Mouse (Mus musculus) thymus, adult 2 months (tissue): Measurements from ENCODE around the gene Fkbp11. TPM values are rescaled to one million over a fixed set of nuclear protein-coding genes. Genes with fewer than 3 reads are reported as not detected.
A peak's percentile ranks its signal among the peaks of the same experiment; 100 is the strongest.

Source experiments
- DNase-seq: peaks from one replicate; pipeline ENCODE4 v3.0.0; 2021
- H3K27ac ChIP-seq: fragments of 200-500 bp; 2 replicates; pipeline ENCODE4 v1.5.1; 2012; ENCODE audit warnings: low read length, control low read depth; ENCODE audit not compliant: control insufficient read depth, insufficient read depth
- H3K27me3 ChIP-seq: fragments of 200-500 bp; 2 replicates; pipeline ENCODE4 v1.6.1; 2012; ENCODE audit warnings: mild to moderate bottlenecking, low read length, moderate library complexity, mixed read lengths; ENCODE audit not compliant: control insufficient read depth, insufficient read depth
- H3K36me3 ChIP-seq: fragments of 200-500 bp; 2 replicates; pipeline ENCODE4 v1.6.1; 2012; ENCODE audit warnings: mild to moderate bottlenecking, low read length, moderate library complexity; ENCODE audit not compliant: control insufficient read depth, insufficient read depth
- H3K4me1 ChIP-seq: fragments of 200-500 bp; replicated peaks from 2 replicates; pipeline ENCODE4 v1.6.1; 2012; ENCODE audit warnings: low read length; ENCODE audit not compliant: control insufficient read depth, insufficient read depth
- H3K4me3 ChIP-seq: fragments of 200-500 bp; 2 replicates; pipeline ENCODE4 v1.5.1; 2012; ENCODE audit warnings: mild to moderate bottlenecking, low read length, control low read depth, moderate library complexity; ENCODE audit not compliant: control insufficient read depth, insufficient read depth
- CTCF ChIP-seq: fragments of 200-500 bp; IDR thresholded peaks from 2 replicates; pipeline ENCODE4 v1.5.1; 2012; ENCODE audit warnings: mild to moderate bottlenecking, control low read depth, low read length, moderate library complexity, borderline replicate concordance; ENCODE audit not compliant: control insufficient read depth, poor library complexity, insufficient read depth; ENCODE audit errors: extremely low read depth
- POLR2A ChIP-seq: fragments of 200-500 bp; IDR thresholded peaks from 2 replicates; pipeline ENCODE4 v1.6.1; 2012; ENCODE audit warnings: mild to moderate bottlenecking, low read length, control low read depth, moderate library complexity; ENCODE audit not compliant: control insufficient read depth, poor library complexity, insufficient read depth; ENCODE audit errors: extremely low read depth
- WGBS: fragments of 180-500 bp; shearing (Covaris S2); methylation state at CpG from one replicate; pipeline ENCODE4 v1.1.7; 2018; 5-methylcytosine and 5-hydroxymethylcytosine counted together
- polyA plus RNA-seq: library from polyadenylated mRNA; depleted of rRNA; stranded (reverse); fragments of >200 nt; gene quantifications from 2 replicates; pipeline ENCODE4 v1.2.3, GENCODE M21; 2012; rRNA removed

Fkbp11 gene
- polyA plus RNA-seq = 2.1 and 3.1 TPM in 2 replicates

- peaks cover 26% of the 10 kb centered on the region for H3K4me1 ChIP-seq
- peaks cover 5% of the 10 kb centered on the region for H3K27me3 ChIP-seq
- WGBS = 1% methylated on average over 39 of the region's 39 CpGs
- no peaks in the 10 kb centered on the region for H3K36me3 ChIP-seq
- H3K4me3 ChIP-seq = peak within 1 kb of the TSS; percentile 67
- no peak for TF ChIP-seq POLR2A
- DNase-seq = no peak
- no peak within 1 kb of the TSS for H3K27ac ChIP-seq
Observed at GRCm38 (mm10) chr15:98727443-98728321, at the start of gene Fkbp11. TSS of gene Fkbp11 (minus strand) at chr15:98728198.

GRCm38 (mm10) chr15:98777762-98778161 is 49.8 kb upstream of the Fkbp11 start, which contains the start of gene Wnt10b:
TSS of gene Wnt10b (minus strand) at chr15:98778150.
- DNase-seq = no peak
- H3K4me3 ChIP-seq = no peak within 1 kb of the TSS

GRCm38 (mm10) chr15:98777005-98777616 is 49.1 kb upstream of the Fkbp11 start:
- TF ChIP-seq POLR2A (no peak), CTCF (no peak)
- 9% methylated on average over 19 of the region's 19 CpGs for WGBS
- Histone ChIP-seq H3K27me3 (peaks cover 42% of the 10 kb centered on the region), H3K27ac (no peak overlapping the region), H3K36me3 (no peaks in the 10 kb centered on the region), H3K4me1 (peaks cover 31% of the 10 kb centered on the region), H3K4me3 (no peak overlapping the region)
- DNase-seq = no peak

More at GRCm38 (mm10) chr15:98777762-98778161, 49.8 kb upstream of the Fkbp11 start, which contains the start of gene Wnt10b:
- TF ChIP-seq CTCF (no peak), POLR2A (no peak)
- Histone ChIP-seq H3K27me3 (peaks cover 42% of the 10 kb centered on the region), H3K36me3 (no peaks in the 10 kb centered on the region), H3K4me1 (peaks cover 27% of the 10 kb centered on the region), H3K27ac (no peak within 1 kb of the TSS)
- WGBS = under 1% methylated on average over 33 of the region's 33 CpGs

- peak overlapping the region; percentile 17; the same call in 1 of the 2 replicates for H3K4me3 ChIP-seq
- peak; percentile 31 for DNase-seq
- no peaks in the 10 kb centered on the region for H3K36me3 ChIP-seq
Observed at GRCm38 (mm10) chr15:98776280-98777004, 48.4 kb upstream of the Fkbp11 start.

GRCm38 (mm10) chr15:98775533-98775932 is 47.5 kb upstream of the Fkbp11 start:
- H3K4me1 ChIP-seq = peaks cover 35% of the 10 kb centered on the region
- H3K27me3 ChIP-seq = peaks cover 42% of the 10 kb centered on the region
- WGBS = 31% methylated on average over 5 of the region's 5 CpGs

More at GRCm38 (mm10) chr15:98776280-98777004, 48.4 kb upstream of the Fkbp11 start:
- H3K27me3 ChIP-seq = peaks cover 42% of the 10 kb centered on the region
- H3K27ac ChIP-seq = no peak overlapping the region
- no peak for TF ChIP-seq POLR2A
- peak; percentile 32; the same call in 1 of the 2 replicates for TF ChIP-seq CTCF
- 6% methylated on average over 61 of the region's 62 CpGs for WGBS
- H3K4me1 ChIP-seq = peaks cover 35% of the 10 kb centered on the region

GRCm38 (mm10) chr15:98774096-98774495 is 46.1 kb upstream of the Fkbp11 start:
- Histone ChIP-seq H3K4me1 (peaks cover 35% of the 10 kb centered on the region), H3K4me3 (no peak overlapping the region), H3K27ac (no peak overlapping the region), H3K27me3 (peaks cover 31% of the 10 kb centered on the region), H3K36me3 (no peaks in the 10 kb centered on the region)
- 92% methylated on average over 15 of the region's 15 CpGs for WGBS
- TF ChIP-seq POLR2A (no peak), CTCF (no peak)
- no peak for DNase-seq

More at GRCm38 (mm10) chr15:98775533-98775932, 47.5 kb upstream of the Fkbp11 start:
- DNase-seq = no peak
- no peak for TF ChIP-seq CTCF
- no peak for TF ChIP-seq POLR2A
- Histone ChIP-seq H3K4me3 (no peak overlapping the region), H3K27ac (no peak overlapping the region), H3K36me3 (no peaks in the 10 kb centered on the region)
